Mouse (Mus musculus): ENCODE data around the gene Mmp23. TPM values are rescaled to one million over a fixed set of nuclear protein-coding genes. Genes with fewer than 3 reads are reported as not detected.
A peak's percentile ranks its signal among the peaks of the same experiment; 100 is the strongest.

Mmp23 gene
- polyA plus RNA-seq, 1 experiment from 2014 or later = 12.2 TPM

DNA sequence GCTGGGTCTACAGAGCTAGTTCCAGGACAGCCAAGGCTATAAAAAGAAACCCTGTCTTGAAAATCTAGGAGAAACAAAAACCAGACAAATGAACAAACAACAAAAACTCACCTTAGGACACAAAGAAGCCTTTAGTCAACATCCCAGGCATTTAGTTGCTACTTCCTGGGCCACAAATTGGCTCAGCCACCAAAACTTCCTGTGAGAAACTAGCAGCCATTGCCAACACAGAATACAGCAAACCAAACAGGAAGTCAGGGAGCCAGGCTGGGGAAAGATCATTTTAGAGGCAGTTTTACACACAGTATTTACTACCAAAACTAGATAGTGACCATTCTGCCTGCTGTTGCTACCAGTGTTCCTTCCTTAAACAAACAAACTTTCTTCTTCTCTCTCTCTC lies 13.7 kb upstream of the Mmp23 start:
- H3K9me3 ChIP-seq (ENCODE audit: control insufficient read depth, low read length) = no peaks in the 10 kb centered on the region
- H3K4me3 ChIP-seq (ENCODE audit: low read depth, low read length) = no peak overlapping the region
- no peaks in the 10 kb centered on the region for H3K27me3 ChIP-seq (ENCODE audit: control insufficient read depth, insufficient read depth, low read length)
- 0 out of 2 replicates have a peak, but pooled peaks cover 3% of the 10 kb centered on the region for H3K36me3 ChIP-seq (ENCODE audit: control insufficient read depth, insufficient read depth, low read length)
- no peak for DNase-seq (ENCODE audit: low spot score)
- H3K4me2 ChIP-seq (ENCODE audit: low read depth, severe bottlenecking) = no peak overlapping the region
- H3K27ac ChIP-seq (replicated peaks; ENCODE audit: low read depth, low read length) = no peak overlapping the region
- ATAC-seq (ENCODE audit: insufficient number of reproducible peaks, low FRiP score, low TSS enrichment, low read depth) = no peak
- no peak overlapping the region for H3K9ac ChIP-seq (ENCODE audit: low read length)
- peaks cover 5% of the 10 kb centered on the region; the same call in 1 of the 2 replicates for H3K4me1 ChIP-seq (ENCODE audit: control insufficient read depth, insufficient read depth, low read length)

DNA sequence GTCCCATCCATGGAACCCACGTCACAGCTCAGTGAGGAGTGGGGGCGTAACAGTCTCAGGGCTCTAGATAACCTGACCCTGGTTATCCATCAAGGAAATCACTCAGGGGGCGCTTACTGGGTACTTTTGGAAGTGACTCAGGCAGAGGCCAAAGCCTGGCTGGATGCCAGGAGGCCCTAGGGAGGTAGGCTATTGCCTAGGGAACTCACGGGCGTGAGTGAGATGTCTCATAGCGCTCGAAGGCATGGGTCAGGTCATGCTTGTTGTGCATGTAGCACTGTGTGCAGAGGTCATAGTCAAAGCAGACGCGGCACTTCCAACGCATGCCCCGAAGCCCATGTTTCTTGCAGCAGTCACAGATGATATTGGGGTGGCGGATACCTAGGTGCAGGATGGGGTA lies 7.5 kb upstream of the Mmp23 start:
- 93% methylated on average over 12 of the region's 12 CpGs for WGBS
- Histone ChIP-seq H3K9ac (ENCODE audit: low read length) (no peak overlapping the region), H3K4me2 (ENCODE audit: low read depth, severe bottlenecking) (no peak overlapping the region), H3K4me1 (ENCODE audit: control insufficient read depth, insufficient read depth, low read length) (no peaks in the 10 kb centered on the region), H3K9me3 (ENCODE audit: control insufficient read depth, low read length) (no peaks in the 10 kb centered on the region), H3K27ac (replicated peaks; ENCODE audit: low read depth, low read length) (no peak overlapping the region), H3K36me3 (ENCODE audit: control insufficient read depth, insufficient read depth, low read length) (0 out of 2 replicates have a peak, but pooled peaks cover 8% of the 10 kb centered on the region), H3K4me3 (ENCODE audit: low read depth, low read length) (no peak overlapping the region), H3K27me3 (ENCODE audit: control insufficient read depth, insufficient read depth, low read length) (peaks cover 4% of the 10 kb centered on the region)
- no peak for DNase-seq (ENCODE audit: low spot score)
- ATAC-seq (ENCODE audit: insufficient number of reproducible peaks, low FRiP score, low TSS enrichment, low read depth) = no peak

DNA sequence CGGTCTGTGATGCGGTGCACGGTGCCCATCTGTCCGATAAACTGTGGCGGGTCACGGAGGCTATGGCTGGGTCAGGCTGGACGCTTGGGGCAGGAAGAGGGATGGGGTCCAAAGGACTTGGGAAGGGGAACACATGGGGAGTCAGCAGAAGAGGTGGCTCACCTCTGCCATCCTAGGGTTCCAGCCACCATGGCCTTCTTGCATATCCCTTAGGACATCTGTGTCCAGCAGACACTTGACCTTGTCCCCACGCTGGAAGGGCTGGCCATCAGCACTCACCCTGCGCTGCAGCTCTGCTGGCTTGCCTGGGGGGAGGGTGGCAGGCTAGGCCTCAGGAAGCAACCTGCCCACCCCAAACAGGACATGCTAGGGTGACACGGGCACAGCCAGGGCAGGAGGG lies 5.8 kb upstream of the Mmp23 start:
- H3K9me3 ChIP-seq (ENCODE audit: control insufficient read depth, low read length) = no peaks in the 10 kb centered on the region
- H3K4me2 ChIP-seq (ENCODE audit: low read depth, severe bottlenecking) = no peak overlapping the region
- peaks cover 18% of the 10 kb centered on the region for H3K27me3 ChIP-seq (ENCODE audit: control insufficient read depth, insufficient read depth, low read length)
- H3K4me1 ChIP-seq (ENCODE audit: control insufficient read depth, insufficient read depth, low read length) = peaks cover 13% of the 10 kb centered on the region
- no peak overlapping the region for H3K9ac ChIP-seq (ENCODE audit: low read length)
- 0 out of 2 replicates have a peak, but pooled peaks cover 8% of the 10 kb centered on the region for H3K36me3 ChIP-seq (ENCODE audit: control insufficient read depth, insufficient read depth, low read length)
- no peak overlapping the region for H3K27ac ChIP-seq (replicated peaks; ENCODE audit: low read depth, low read length)
- no peak for ATAC-seq (ENCODE audit: insufficient number of reproducible peaks, low FRiP score, low TSS enrichment, low read depth)
- DNase-seq (ENCODE audit: low spot score) = no peak
- no peak overlapping the region for H3K4me3 ChIP-seq (ENCODE audit: low read depth, low read length)
- 92% methylated on average over 10 of the region's 10 CpGs for WGBS

DNA sequence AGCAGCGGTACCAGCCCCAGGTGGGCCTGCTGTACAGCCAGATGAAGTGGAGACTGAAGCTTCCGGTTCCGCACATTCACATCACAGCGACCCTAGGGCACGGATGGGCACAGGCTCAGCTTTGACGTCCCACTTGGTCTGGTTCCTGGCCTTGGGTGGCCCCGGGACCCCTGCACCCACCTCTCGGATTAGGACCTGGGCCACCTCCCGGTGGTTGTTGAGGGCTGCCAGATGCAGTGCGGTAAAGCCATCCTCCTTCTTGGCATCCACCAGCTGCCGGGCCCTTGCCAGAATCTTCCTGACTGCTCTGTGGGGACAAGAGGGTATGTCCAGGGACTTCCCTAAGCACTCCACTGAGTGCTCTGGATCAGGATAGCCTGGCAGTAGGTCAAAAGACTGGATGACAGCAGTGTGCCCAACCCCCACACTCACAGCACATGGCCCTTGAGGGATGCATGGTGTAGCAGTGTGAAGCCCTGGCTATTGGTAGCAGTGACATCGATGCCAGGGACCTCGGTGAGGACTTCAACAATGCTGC lies 3.1 kb upstream of the Mmp23 start:
- Histone ChIP-seq H3K4me2 (ENCODE audit: low read depth, severe bottlenecking) (no peak overlapping the region), H3K4me1 (ENCODE audit: control insufficient read depth, insufficient read depth, low read length) (peaks cover 30% of the 10 kb centered on the region), H3K9ac (ENCODE audit: low read length) (no peak overlapping the region), H3K27me3 (ENCODE audit: control insufficient read depth, insufficient read depth, low read length) (peaks cover 41% of the 10 kb centered on the region), H3K36me3 (ENCODE audit: control insufficient read depth, insufficient read depth, low read length) (peaks cover 7% of the 10 kb centered on the region), H3K4me3 (ENCODE audit: low read depth, low read length) (no peak overlapping the region), H3K9me3 (ENCODE audit: control insufficient read depth, low read length) (no peaks in the 10 kb centered on the region), H3K27ac (replicated peaks; ENCODE audit: low read depth, low read length) (no peak overlapping the region)
- WGBS = 88% methylated on average over 13 of the region's 13 CpGs
- no peak for ATAC-seq (ENCODE audit: insufficient number of reproducible peaks, low FRiP score, low TSS enrichment, low read depth)
- DNase-seq (ENCODE audit: low spot score) = no peak

DNA sequence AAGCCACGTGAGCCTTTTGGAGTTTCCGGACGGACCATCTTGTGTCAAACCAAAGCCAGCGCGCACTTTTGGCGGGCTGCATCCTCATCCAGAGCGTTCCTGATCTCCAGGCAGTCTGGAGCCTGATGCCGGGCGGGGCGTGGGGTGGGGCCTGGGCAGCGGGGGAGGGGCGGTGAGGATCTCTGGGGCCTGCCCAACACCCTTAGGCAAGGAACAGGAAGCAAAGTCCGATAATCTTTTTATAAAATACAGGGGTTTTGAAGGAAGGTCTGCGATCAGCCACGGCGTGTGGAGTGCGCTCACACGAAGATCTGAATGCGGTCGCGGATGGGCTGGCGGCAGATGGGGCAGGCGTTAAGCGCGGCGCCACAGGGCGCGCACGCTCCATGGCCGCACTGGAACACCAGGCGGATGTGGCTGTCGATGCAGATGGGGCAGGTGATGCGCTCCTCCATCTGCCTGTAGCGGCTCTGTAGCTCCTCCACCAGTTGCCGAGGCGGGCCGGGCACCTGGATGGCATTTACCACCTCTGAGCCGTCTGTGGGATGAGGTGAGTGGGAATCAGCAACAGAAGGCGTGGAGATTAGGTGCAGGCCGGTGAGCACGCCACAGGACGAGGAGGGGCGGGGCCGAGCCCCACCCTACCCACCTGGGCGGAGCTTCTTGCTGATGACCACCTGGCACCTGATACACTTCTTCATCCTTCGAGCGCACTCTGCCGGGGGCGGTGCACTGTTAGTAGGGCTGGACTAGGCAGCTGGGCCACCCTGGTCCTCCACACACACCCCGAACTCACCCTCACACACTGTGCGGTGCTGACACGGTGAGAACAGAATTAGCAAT lies 1.5 kb upstream of the Mmp23 start:
- H3K27me3 ChIP-seq (ENCODE audit: control insufficient read depth, insufficient read depth, low read length) = peaks cover 41% of the 10 kb centered on the region

DNA sequence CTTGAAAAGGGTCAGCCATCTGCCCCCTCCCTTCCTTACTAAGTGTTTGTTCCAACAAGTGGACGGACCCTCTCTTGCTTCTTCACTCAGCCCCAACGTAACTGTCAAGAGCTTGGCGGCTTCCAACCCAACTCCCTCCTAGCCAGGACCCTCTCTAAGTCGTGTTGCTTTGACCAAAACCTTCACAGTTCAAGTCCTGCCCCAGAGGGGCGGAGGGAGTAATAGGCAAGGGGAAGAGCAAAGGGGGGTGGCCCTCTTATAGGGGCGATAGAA lies 935 bp upstream of the Mmp23 start:
- DNase-seq (ENCODE audit: low spot score) (no peak), ATAC-seq (ENCODE audit: insufficient number of reproducible peaks, low FRiP score, low TSS enrichment, low read depth) (no peak)
- peaks cover 30% of the 10 kb centered on the region for H3K4me1 ChIP-seq (ENCODE audit: control insufficient read depth, insufficient read depth, low read length)
- peaks cover 41% of the 10 kb centered on the region for H3K27me3 ChIP-seq (ENCODE audit: control insufficient read depth, insufficient read depth, low read length)
- WGBS = 2% methylated on average over 6 of the region's 6 CpGs
- H3K36me3 ChIP-seq (ENCODE audit: control insufficient read depth, insufficient read depth, low read length) = peaks cover 13% of the 10 kb centered on the region
- H3K9me3 ChIP-seq (ENCODE audit: control insufficient read depth, low read length) = no peaks in the 10 kb centered on the region
- H3K4me3 ChIP-seq (ENCODE audit: low read depth, low read length) = peak overlapping the region; percentile 38
- H3K27ac ChIP-seq (replicated peaks; ENCODE audit: low read depth, low read length) = no peak overlapping the region
- peak overlapping the region; percentile 77 for H3K4me2 ChIP-seq (ENCODE audit: low read depth, severe bottlenecking)
- peak overlapping the region; percentile 23; the same call in 1 of the 2 replicates for H3K9ac ChIP-seq (ENCODE audit: low read length)

More for the DNA sequence above, 1.5 kb upstream of the Mmp23 start:
- Histone ChIP-seq H3K9ac (ENCODE audit: low read length) (peak overlapping the region; percentile 49), H3K27ac (replicated peaks; ENCODE audit: low read depth, low read length) (no peak overlapping the region), H3K36me3 (ENCODE audit: control insufficient read depth, insufficient read depth, low read length) (peaks cover 13% of the 10 kb centered on the region), H3K4me2 (ENCODE audit: low read depth, severe bottlenecking) (peak overlapping the region; percentile 77), H3K4me1 (ENCODE audit: control insufficient read depth, insufficient read depth, low read length) (peaks cover 30% of the 10 kb centered on the region), H3K9me3 (ENCODE audit: control insufficient read depth, low read length) (no peaks in the 10 kb centered on the region), H3K4me3 (ENCODE audit: low read depth, low read length) (peak overlapping the region; percentile 38)
- WGBS = 2% methylated on average over 50 of the region's 52 CpGs
- DNase-seq (ENCODE audit: low spot score) (peak; percentile 72), ATAC-seq (ENCODE audit: insufficient number of reproducible peaks, low FRiP score, low TSS enrichment, low read depth) (peak; percentile 60; the same call in 1 of the 2 replicates)

DNA sequence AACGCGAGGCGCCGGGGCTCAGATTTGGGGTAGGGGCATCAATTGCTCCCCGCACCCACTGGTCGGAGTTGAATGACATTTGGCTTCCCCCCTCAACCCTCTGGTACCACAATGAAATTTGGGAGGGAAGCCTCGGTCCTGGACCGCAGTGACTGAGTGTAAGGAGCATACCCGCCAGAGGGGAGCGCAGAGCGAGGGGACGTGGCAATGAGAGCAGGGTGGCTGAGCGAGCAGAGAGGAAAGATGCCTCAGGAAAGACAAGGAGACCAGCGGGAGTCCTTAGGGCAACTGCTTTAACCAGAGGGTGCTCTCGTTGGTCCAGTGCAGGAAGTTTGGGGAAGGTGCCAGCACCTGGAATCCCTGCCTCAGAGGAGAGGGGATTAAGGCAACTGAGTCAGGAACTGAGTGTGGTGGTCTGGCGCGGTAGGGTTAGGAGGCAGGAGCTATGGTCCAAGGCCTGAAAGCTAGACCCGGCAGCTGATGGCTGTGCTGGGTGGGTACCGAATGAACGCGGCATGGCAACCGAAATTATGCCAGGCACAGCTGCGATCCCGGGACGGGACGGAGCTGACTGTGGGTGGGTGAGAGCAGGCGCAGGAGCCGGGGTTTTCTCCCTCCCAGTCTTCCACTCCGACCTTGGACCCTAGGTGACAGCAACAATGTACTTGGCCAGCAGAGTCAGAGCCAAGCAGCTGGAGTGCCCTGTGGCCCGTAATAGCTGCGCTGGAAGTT lies 433 bp upstream of the Mmp23 start:
- 3% methylated on average over 31 of the region's 31 CpGs for WGBS
- Histone ChIP-seq H3K9ac (ENCODE audit: low read length) (peak overlapping the region; percentile 73; the same call in 1 of the 2 replicates), H3K9me3 (ENCODE audit: control insufficient read depth, low read length) (no peaks in the 10 kb centered on the region), H3K4me1 (ENCODE audit: control insufficient read depth, insufficient read depth, low read length) (peaks cover 30% of the 10 kb centered on the region), H3K27me3 (ENCODE audit: control insufficient read depth, insufficient read depth, low read length) (peaks cover 41% of the 10 kb centered on the region), H3K4me2 (ENCODE audit: low read depth, severe bottlenecking) (peak overlapping the region; percentile 77), H3K27ac (replicated peaks; ENCODE audit: low read depth, low read length) (no peak overlapping the region), H3K36me3 (ENCODE audit: control insufficient read depth, insufficient read depth, low read length) (peaks cover 17% of the 10 kb centered on the region), H3K4me3 (ENCODE audit: low read depth, low read length) (peak overlapping the region; percentile 38)
- peak; percentile 63 for DNase-seq (ENCODE audit: low spot score)
- peak; percentile 27 for ATAC-seq (ENCODE audit: insufficient number of reproducible peaks, low FRiP score, low TSS enrichment, low read depth)

DNA sequence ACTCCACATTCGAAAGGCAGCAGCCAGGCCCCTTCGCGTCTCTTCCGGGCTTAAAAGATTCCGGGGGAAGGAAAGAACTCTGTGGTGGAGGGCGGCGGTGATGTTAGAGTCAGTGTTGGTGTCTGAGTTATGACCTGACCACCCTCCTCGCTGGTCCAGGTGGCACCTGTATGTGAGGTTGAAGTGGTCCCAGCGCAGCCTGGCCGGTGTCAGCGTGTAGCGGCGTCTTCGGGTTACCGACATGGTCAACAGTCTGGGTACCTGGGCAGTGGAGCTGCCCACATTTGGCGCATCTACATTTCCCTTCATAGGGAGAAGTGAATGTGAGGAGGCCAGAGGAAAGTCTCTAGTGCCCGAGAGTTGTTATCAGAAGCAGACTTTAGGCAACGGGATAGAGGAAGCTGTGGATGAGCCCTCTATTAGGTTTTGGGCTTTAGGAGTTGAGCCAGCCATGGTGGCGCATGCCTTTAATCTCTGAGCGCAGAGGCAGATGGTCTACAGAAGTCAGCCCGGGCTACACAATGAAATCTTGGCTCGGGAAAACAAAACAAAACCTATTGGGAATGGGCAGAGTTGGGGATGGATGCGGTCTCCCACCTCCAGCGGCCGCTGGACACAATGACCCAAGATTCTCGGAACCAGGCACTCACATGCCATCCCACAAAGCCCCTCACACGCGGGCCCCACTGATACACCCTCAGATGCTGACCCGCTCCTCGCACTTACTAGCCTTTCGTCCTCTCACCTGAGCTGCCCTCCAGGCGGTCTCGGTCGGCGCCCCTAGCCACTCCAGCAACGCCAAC lies 700 bp downstream of the Mmp23 start:
- DNase-seq (ENCODE audit: low spot score) (peak; percentile 34), ATAC-seq (ENCODE audit: insufficient number of reproducible peaks, low FRiP score, low TSS enrichment, low read depth) (no peak)
- peaks cover 27% of the 10 kb centered on the region for H3K36me3 ChIP-seq (ENCODE audit: control insufficient read depth, insufficient read depth, low read length)
- peak overlapping the region; percentile 77 for H3K4me2 ChIP-seq (ENCODE audit: low read depth, severe bottlenecking)
- no peaks in the 10 kb centered on the region for H3K9me3 ChIP-seq (ENCODE audit: control insufficient read depth, low read length)
- WGBS = 17% methylated on average over 36 of the region's 36 CpGs
- peak overlapping the region; percentile 73 for H3K9ac ChIP-seq (ENCODE audit: low read length)
- H3K4me3 ChIP-seq (ENCODE audit: low read depth, low read length) = peak overlapping the region; percentile 38
- no peak overlapping the region for H3K27ac ChIP-seq (replicated peaks; ENCODE audit: low read depth, low read length)
- peaks cover 30% of the 10 kb centered on the region for H3K4me1 ChIP-seq (ENCODE audit: control insufficient read depth, insufficient read depth, low read length)
- H3K27me3 ChIP-seq (ENCODE audit: control insufficient read depth, insufficient read depth, low read length) = peaks cover 41% of the 10 kb centered on the region

Data from limb, embryonic 11.5 days (tissue).